Mouse (Mus musculus) thymus, adult 2 months (tissue): ENCODE measurements at regions not wholly inside any gene's neighbourhood (a gene's known extent, or its start where the extent isn't known, plus 50 kb on each side); places are given as distances from the start of the nearest gene placed in this dataset.

Experiments used
- DNase-seq: peaks from one replicate; pipeline ENCODE4 v3.0.0; 2021
- H3K27ac ChIP-seq: fragments of 200-500 bp; 2 replicates; pipeline ENCODE4 v1.5.1; 2012; ENCODE audit warnings: low read length, control low read depth; ENCODE audit not compliant: control insufficient read depth, insufficient read depth
- H3K27me3 ChIP-seq: fragments of 200-500 bp; 2 replicates; pipeline ENCODE4 v1.6.1; 2012; ENCODE audit warnings: mild to moderate bottlenecking, low read length, moderate library complexity, mixed read lengths; ENCODE audit not compliant: control insufficient read depth, insufficient read depth
- H3K36me3 ChIP-seq: fragments of 200-500 bp; 2 replicates; pipeline ENCODE4 v1.6.1; 2012; ENCODE audit warnings: mild to moderate bottlenecking, low read length, moderate library complexity; ENCODE audit not compliant: control insufficient read depth, insufficient read depth
- H3K4me1 ChIP-seq: fragments of 200-500 bp; replicated peaks from 2 replicates; pipeline ENCODE4 v1.6.1; 2012; ENCODE audit warnings: low read length; ENCODE audit not compliant: control insufficient read depth, insufficient read depth
- H3K4me3 ChIP-seq: fragments of 200-500 bp; 2 replicates; pipeline ENCODE4 v1.5.1; 2012; ENCODE audit warnings: mild to moderate bottlenecking, low read length, control low read depth, moderate library complexity; ENCODE audit not compliant: control insufficient read depth, insufficient read depth
- CTCF ChIP-seq: fragments of 200-500 bp; IDR thresholded peaks from 2 replicates; pipeline ENCODE4 v1.5.1; 2012; ENCODE audit warnings: mild to moderate bottlenecking, control low read depth, low read length, moderate library complexity, borderline replicate concordance; ENCODE audit not compliant: control insufficient read depth, poor library complexity, insufficient read depth; ENCODE audit errors: extremely low read depth
- POLR2A ChIP-seq: fragments of 200-500 bp; IDR thresholded peaks from 2 replicates; pipeline ENCODE4 v1.6.1; 2012; ENCODE audit warnings: mild to moderate bottlenecking, low read length, control low read depth, moderate library complexity; ENCODE audit not compliant: control insufficient read depth, poor library complexity, insufficient read depth; ENCODE audit errors: extremely low read depth
- WGBS: fragments of 180-500 bp; shearing (Covaris S2); methylation state at CpG from one replicate; pipeline ENCODE4 v1.1.7; 2018; 5-methylcytosine and 5-hydroxymethylcytosine counted together

- no peak overlapping the region for H3K27ac ChIP-seq
- H3K4me3 ChIP-seq = no peak overlapping the region
- H3K4me1 ChIP-seq = no peaks in the 10 kb centered on the region
- no peaks in the 10 kb centered on the region for H3K27me3 ChIP-seq
- no peaks in the 10 kb centered on the region for H3K36me3 ChIP-seq
- DNase-seq = no peak
- WGBS = 45% methylated on average over 5 of the region's 5 CpGs
- no peak for TF ChIP-seq POLR2A
- TF ChIP-seq CTCF = no peak
These were observed 85.4 kb downstream of the Atp23 start for GRCm38 (mm10) chr10:126815730-126816129.

GRCm38 (mm10) chr10:126814968-126815367, 86.2 kb downstream of the Atp23 start:
- 97% methylated on average over 18 of the region's 18 CpGs for WGBS
- Histone ChIP-seq H3K27ac (no peak overlapping the region), H3K4me3 (no peak overlapping the region), H3K36me3 (no peaks in the 10 kb centered on the region), H3K27me3 (no peaks in the 10 kb centered on the region), H3K4me1 (no peaks in the 10 kb centered on the region)
- no peak for TF ChIP-seq CTCF
- no peak for TF ChIP-seq POLR2A
- no peak for DNase-seq

GRCm38 (mm10) chr10:126813051-126813593, 88.0 kb downstream of the Atp23 start:
- Histone ChIP-seq H3K27ac (no peak overlapping the region), H3K4me3 (no peak overlapping the region), H3K36me3 (no peaks in the 10 kb centered on the region), H3K27me3 (no peaks in the 10 kb centered on the region), H3K4me1 (no peaks in the 10 kb centered on the region)
- WGBS = 89% methylated on average over 6 of the region's 6 CpGs
- no peak for DNase-seq
- TF ChIP-seq CTCF (peak; percentile 15; the same call in 1 of the 2 replicates), POLR2A (no peak)

GRCm38 (mm10) chr10:126812243-126812755, 88.9 kb downstream of the Atp23 start:
- no peak for TF ChIP-seq CTCF
- no peak for TF ChIP-seq POLR2A
- H3K4me3 ChIP-seq = no peak overlapping the region
- 85% methylated on average over 7 of the region's 7 CpGs for WGBS

DNA sequence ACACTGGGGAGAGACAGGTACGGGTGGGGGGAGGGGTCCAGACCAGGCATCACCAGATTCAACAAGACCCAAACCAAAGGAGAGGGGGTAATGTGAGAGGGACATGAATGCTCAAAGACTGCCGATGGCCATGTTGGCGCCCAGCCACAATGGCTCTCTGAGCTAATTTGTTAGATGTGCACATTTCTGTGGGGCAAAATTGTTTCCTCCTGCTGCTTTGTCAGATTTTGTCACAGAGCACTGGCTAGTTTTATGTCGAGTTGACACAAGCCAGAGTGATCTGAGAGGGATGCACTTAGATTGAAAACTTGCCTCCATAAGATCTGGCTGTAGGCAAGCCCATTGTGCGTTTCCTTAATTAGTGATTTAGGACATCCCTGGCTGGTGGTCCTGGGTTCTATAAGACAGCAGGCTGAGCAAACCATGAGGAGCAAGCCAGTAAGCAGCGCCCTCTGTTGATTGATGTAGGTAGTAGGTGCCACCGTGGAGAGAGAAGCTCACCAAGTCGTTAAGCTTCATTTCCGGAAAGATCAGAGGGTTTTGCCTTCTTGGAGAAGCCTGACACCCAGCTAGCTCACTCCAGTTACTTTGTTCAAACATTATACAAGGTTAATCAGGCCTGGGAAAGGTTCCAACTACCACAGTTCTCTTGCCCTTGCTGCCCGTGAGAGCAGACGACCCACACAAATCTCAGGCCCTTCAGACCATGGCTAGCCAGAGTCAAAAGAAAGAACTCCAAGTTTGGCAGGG, 90.6 kb downstream of the Atp23 start:
- Histone ChIP-seq H3K4me3 (no peak overlapping the region), H3K27me3 (no peaks in the 10 kb centered on the region), H3K27ac (no peak overlapping the region), H3K36me3 (no peaks in the 10 kb centered on the region), H3K4me1 (no peaks in the 10 kb centered on the region)
- DNase-seq = no peak
- TF ChIP-seq CTCF (no peak), POLR2A (no peak)
- WGBS = 77% methylated on average over 11 of the region's 11 CpGs

More at GRCm38 (mm10) chr10:126812243-126812755, 88.9 kb downstream of the Atp23 start:
- no peak for DNase-seq
- Histone ChIP-seq H3K36me3 (no peaks in the 10 kb centered on the region), H3K4me1 (no peaks in the 10 kb centered on the region), H3K27ac (no peak overlapping the region), H3K27me3 (no peaks in the 10 kb centered on the region)

GRCm38 (mm10) chr10:126809587-126809986, 91.6 kb downstream of the Atp23 start:
- H3K4me1 ChIP-seq = no peaks in the 10 kb centered on the region
- DNase-seq = no peak
- H3K27me3 ChIP-seq = no peaks in the 10 kb centered on the region
- 59% methylated on average over 17 of the region's 17 CpGs for WGBS
- H3K27ac ChIP-seq = no peak overlapping the region
- peak overlapping the region; percentile 28 for H3K4me3 ChIP-seq
- H3K36me3 ChIP-seq = no peaks in the 10 kb centered on the region
- TF ChIP-seq POLR2A (no peak), CTCF (no peak)
